Mouse (Mus musculus) megakaryocyte, embryonic 14.5 days (primary cell): ENCODE measurements around the gene Tecta.

Source experiments
- FLI1 ChIP-seq: IDR thresholded peaks from 2 replicates; pipeline ENCODE4 v1.6.1; 2012; ENCODE audit warnings: low read length, inconsistent platforms, mixed read lengths
- GATA1 ChIP-seq: IDR thresholded peaks from 3 replicates; pipeline ENCODE4 v1.6.1; 2012; ENCODE audit warnings: mixed read lengths, low read length, inconsistent platforms, borderline replicate concordance

DNA sequence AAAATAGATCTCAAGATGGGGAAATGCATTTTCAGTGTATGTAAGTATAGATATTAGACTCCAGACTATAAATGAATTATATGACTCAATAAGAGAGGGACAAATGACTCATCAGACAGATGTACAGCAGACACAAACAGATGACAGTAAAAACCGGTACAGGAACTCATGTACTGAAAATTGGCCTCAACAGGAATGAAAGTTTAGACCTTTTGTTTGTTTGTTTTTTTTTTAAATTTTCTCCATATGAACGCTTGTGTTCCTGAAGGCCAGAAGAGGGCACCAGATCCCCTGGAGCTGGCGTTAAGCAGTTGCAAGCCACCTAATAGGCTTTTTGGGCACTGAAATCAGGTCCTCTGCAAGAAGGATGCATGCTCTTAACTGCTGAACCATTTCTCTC, 85.9 kb downstream of the Tecta start:
- TF ChIP-seq GATA1 (no peak), FLI1 (no peak)
